Mouse (Mus musculus) Patski (cell line): ENCODE measurements at regions not wholly inside any gene's neighbourhood (a gene's known extent, or its start where the extent isn't known, plus 50 kb on each side); places are given as distances from the start of the nearest gene placed in this dataset.

Experiments
- ATAC-seq: fragments of 100-300 bp; one replicate; pipeline ENCODE4 v1.8.0; 2021
- CTCF ChIA-PET: fragments of 350-600 bp; sonication (Branson Sonifier 250); formaldehyde crosslinking; loops from one replicate; lab custom pipeline; 2022; ENCODE audit warnings: inconsistent platforms; lab: Charles Lee
- POLR2A ChIA-PET: fragments of 350-600 bp; sonication (Branson Sonifier 250); formaldehyde crosslinking; loops from one replicate; lab custom pipeline; 2022; ENCODE audit warnings: antibody characterized with exemption, inconsistent platforms; lab: Charles Lee
- DNase-seq: peaks from one replicate; pipeline ENCODE4 v3.0.0-alpha.2; 2011; ENCODE audit warnings: low read depth, low spot score
- H3K27me3 ChIP-seq: fragments of 371-371 bp; one replicate; pipeline ENCODE4 v1.5.1; 2021
- CTCF ChIP-seq: fragments of 100-300 bp; IDR thresholded peaks from one replicate; pipeline ENCODE4 v1.5.1; 2021
- in situ Hi-C: fragments of 300-500 bp; cut with MboI; formaldehyde crosslinking; loops from 3 replicates; pipeline ENCODE4 v1.11.1; 2018; ENCODE audit warnings: low pct_unique_long_range_greater_than_20kb, mixed read lengths

GRCm38 (mm10) chr16:63062883-63063282 is 208.8 kb downstream of the Pros1 start:
- ChIA-PET POLR2A (no interaction called here), CTCF (no interaction called here)
- peaks cover 25% of the 10 kb centered on the region for H3K27me3 ChIP-seq
- ATAC-seq = no peak
- no peak for TF ChIP-seq CTCF
- no peak for DNase-seq
- in situ Hi-C loops = no loop called here

GRCm38 (mm10) chr16:63069987-63070386 is 215.9 kb downstream of the Pros1 start:
- no peak for ATAC-seq
- TF ChIP-seq CTCF = no peak
- ChIA-PET POLR2A (no interaction called here), CTCF (interaction anchor here (0.9 kb wide), 1 partner anchor 8 kb away, joined by 4 read pairs; no protein-coding TSS in a partner anchor)
- H3K27me3 ChIP-seq = peaks cover 2% of the 10 kb centered on the region
- DNase-seq = no peak
- in situ Hi-C loops = no loop called here

- peaks cover 6% of the 10 kb centered on the region for H3K27me3 ChIP-seq
- ATAC-seq (no peak), DNase-seq (no peak)
- ChIA-PET POLR2A (no interaction called here), CTCF (no interaction called here)
- no peak for TF ChIP-seq CTCF
- in situ Hi-C loops = no loop called here
Measured at GRCm38 (mm10) chr16:63075814-63076213, 221.7 kb downstream of the Pros1 start.

- in situ Hi-C loops = no loop called here
- ChIA-PET CTCF (interaction anchor here (1.0 kb wide), 1 partner anchor 57 kb away, joined by 3 read pairs; no protein-coding TSS in a partner anchor), POLR2A (interaction anchor here (0.7 kb wide), 1 partner anchor 13 kb away, joined by 3 read pairs; no protein-coding TSS in a partner anchor)
- ATAC-seq (no peak), DNase-seq (no peak)
- no peak for TF ChIP-seq CTCF
- peaks cover 6% of the 10 kb centered on the region for H3K27me3 ChIP-seq
Measured at GRCm38 (mm10) chr16:63081383-63081782, 227.3 kb downstream of the Pros1 start.

- TF ChIP-seq CTCF = no peak
- peaks cover 14% of the 10 kb centered on the region for H3K27me3 ChIP-seq
- no peak for ATAC-seq
- in situ Hi-C loops = no loop called here
- DNase-seq = no peak
- ChIA-PET POLR2A (no interaction called here), CTCF (no interaction called here)
Measured at GRCm38 (mm10) chr16:63083256-63083655, 229.1 kb downstream of the Pros1 start.

GRCm38 (mm10) chr16:63084021-63084756 is 230.1 kb downstream of the Pros1 start:
- ChIA-PET CTCF (no interaction called here), POLR2A (no interaction called here)
- no peak for TF ChIP-seq CTCF
- ATAC-seq (no peak), DNase-seq (no peak)
- H3K27me3 ChIP-seq = peaks cover 14% of the 10 kb centered on the region
- in situ Hi-C loops = no loop called here

GRCm38 (mm10) chr16:63086086-63086796 is 232.1 kb downstream of the Pros1 start:
- ChIA-PET CTCF (no interaction called here), POLR2A (no interaction called here)
- TF ChIP-seq CTCF = no peak
- in situ Hi-C loops = no loop called here
- DNase-seq (no peak), ATAC-seq (no peak)
- H3K27me3 ChIP-seq = peaks cover 27% of the 10 kb centered on the region

- POLR2A ChIA-PET = no interaction called here
- ATAC-seq (no peak), DNase-seq (no peak)
- CTCF ChIA-PET = no interaction called here
- H3K27me3 ChIP-seq = peaks cover 26% of the 10 kb centered on the region
- no peak for TF ChIP-seq CTCF
- in situ Hi-C loops = no loop called here
Measured at GRCm38 (mm10) chr16:63091471-63092300, 237.6 kb downstream of the Pros1 start.

GRCm38 (mm10) chr16:63094126-63094840 is 240.2 kb downstream of the Pros1 start:
- no peak for ATAC-seq
- H3K27me3 ChIP-seq = peaks cover 21% of the 10 kb centered on the region
- in situ Hi-C loops = no loop called here
- no peak for DNase-seq
- ChIA-PET CTCF (no interaction called here), POLR2A (interaction anchor here (0.6 kb wide), 1 partner anchor 13 kb away, joined by 3 read pairs; no protein-coding TSS in a partner anchor)
- no peak for TF ChIP-seq CTCF

GRCm38 (mm10) chr16:63102362-63102761 is 248.3 kb downstream of the Pros1 start:
- TF ChIP-seq CTCF = no peak
- ChIA-PET CTCF (no interaction called here), POLR2A (no interaction called here)
- H3K27me3 ChIP-seq = no peaks in the 10 kb centered on the region
- ATAC-seq = no peak
- DNase-seq = no peak
- in situ Hi-C loops = no loop called here
